Mouse (Mus musculus): ENCODE results near the gene Ctsc. TPM values are rescaled to one million over a fixed set of nuclear protein-coding genes. Genes with fewer than 3 reads are reported as not detected.

Ctsc gene
- polyA plus RNA-seq, 1 experiment: 40.6 TPM

DNA sequence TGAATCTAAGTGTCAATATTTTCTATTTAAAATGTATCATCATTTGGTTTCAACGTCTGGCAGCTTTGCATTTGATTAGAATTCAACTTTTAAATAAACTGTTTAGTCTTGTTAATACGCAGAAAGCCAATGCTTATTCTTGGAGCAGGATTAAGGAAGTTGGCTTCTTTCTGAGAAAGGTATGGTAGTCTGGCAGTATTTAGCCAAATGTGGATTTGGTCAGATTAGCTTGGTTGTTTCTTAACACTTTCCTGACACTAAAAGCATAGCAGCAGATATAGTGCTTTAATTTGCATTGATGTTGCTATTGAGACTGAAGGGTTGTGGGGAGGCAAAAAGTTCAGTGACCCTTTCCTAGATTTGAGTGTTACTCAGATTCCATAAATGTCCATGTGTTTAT is 14.2 kb downstream of the Ctsc start:
- TF ChIP-seq GATA1 (IDR thresholded peaks at IDR 0.05; ENCODE audit: borderline replicate concordance, low read length) (no peak), FLI1 (IDR thresholded peaks at IDR 0.05; ENCODE audit: low read length) (no peak)
- Histone ChIP-seq H3K4me1 (peaks cover 41% of the 10 kb centered on the region; the same call in 1 of the 2 replicates), H3K4me3 (replicated peaks) (no peak overlapping the region), H3K27me3 (replicated peaks) (no peaks in the 10 kb centered on the region), H3K9me3 (no peaks in the 10 kb centered on the region), H3K36me3 (replicated peaks; ENCODE audit: low read length) (peaks cover 48% of the 10 kb centered on the region)

DNA sequence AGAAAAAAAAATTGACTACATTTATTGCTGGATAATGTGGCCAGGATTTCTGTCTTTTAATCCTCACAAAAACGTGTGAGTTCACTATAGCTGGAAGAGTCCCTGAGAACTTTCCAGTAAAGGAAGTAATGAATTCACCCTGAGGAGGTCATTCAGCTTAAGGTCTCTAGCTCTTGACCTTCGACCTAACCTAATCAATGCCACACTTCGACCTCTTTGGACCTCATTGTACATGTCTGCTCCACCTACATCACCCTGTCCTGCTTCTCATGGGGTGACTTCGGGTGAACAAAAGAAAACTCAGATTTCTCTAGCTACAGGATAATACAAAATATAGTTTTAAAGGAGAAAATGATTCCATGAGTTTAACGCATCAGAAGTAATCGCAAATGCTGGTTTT is 16.0 kb downstream of the Ctsc start:
- no peaks in the 10 kb centered on the region for H3K9me3 ChIP-seq
- TF ChIP-seq GATA1 (IDR thresholded peaks at IDR 0.05; ENCODE audit: borderline replicate concordance, low read length): no peak
- TF ChIP-seq FLI1 (IDR thresholded peaks at IDR 0.05; ENCODE audit: low read length): no peak
- peaks cover 45% of the 10 kb centered on the region for H3K36me3 ChIP-seq (replicated peaks; ENCODE audit: low read length)
- peaks cover 42% of the 10 kb centered on the region; the same call in 1 of the 2 replicates for H3K4me1 ChIP-seq
- no peaks in the 10 kb centered on the region for H3K27me3 ChIP-seq (replicated peaks)
- no peak overlapping the region for H3K4me3 ChIP-seq (replicated peaks)

DNA sequence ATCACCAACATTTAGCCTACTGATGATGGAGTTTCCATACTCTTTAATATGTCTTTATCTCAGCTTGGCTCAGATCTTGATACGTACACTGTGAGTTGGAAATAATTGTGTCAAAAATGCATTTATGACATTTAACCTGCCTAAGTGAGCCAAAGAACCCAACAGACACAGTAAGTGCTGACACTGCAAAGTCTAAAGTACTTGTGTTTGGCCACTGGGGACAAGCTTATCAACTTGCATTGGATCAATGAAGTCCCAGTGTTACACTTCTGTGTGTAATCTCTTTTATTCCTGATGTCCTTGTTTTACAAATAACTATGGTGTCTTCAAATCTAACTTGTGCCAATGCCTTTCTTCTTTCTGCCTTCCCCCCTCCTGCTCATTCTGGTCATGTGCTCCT is 18.1 kb downstream of the Ctsc start:
- Histone ChIP-seq H3K27me3 (replicated peaks) (no peaks in the 10 kb centered on the region), H3K4me1 (peaks cover 31% of the 10 kb centered on the region; the same call in 1 of the 2 replicates), H3K4me3 (replicated peaks) (no peak overlapping the region), H3K9me3 (no peaks in the 10 kb centered on the region), H3K36me3 (replicated peaks; ENCODE audit: low read length) (peaks cover 44% of the 10 kb centered on the region)
- TF ChIP-seq GATA1 (IDR thresholded peaks at IDR 0.05; ENCODE audit: borderline replicate concordance, low read length): no peak
- no peak for TF ChIP-seq FLI1 (IDR thresholded peaks at IDR 0.05; ENCODE audit: low read length)

DNA sequence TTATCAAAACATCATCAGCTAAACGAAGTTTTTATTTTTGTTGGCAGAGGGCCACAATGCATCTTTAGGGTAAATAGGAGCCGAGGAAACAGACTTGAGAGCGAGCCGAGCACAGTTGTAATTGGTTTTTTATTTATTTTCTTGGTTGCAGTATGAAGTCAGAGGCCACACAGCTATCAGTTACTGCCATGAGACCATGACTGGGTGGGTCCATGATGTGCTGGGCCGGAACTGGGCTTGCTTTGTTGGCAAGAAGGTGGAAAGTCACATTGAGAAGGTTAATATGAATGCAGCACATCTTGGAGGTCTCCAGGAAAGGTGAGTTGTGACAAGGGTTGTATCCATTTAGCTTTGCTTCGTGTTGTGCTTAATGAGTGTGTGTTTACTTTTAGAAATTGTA is 19.0 kb downstream of the Ctsc start:
- H3K4me1 ChIP-seq: peaks cover 25% of the 10 kb centered on the region; the same call in 1 of the 2 replicates
- peaks cover 52% of the 10 kb centered on the region for H3K36me3 ChIP-seq (replicated peaks; ENCODE audit: low read length)

DNA sequence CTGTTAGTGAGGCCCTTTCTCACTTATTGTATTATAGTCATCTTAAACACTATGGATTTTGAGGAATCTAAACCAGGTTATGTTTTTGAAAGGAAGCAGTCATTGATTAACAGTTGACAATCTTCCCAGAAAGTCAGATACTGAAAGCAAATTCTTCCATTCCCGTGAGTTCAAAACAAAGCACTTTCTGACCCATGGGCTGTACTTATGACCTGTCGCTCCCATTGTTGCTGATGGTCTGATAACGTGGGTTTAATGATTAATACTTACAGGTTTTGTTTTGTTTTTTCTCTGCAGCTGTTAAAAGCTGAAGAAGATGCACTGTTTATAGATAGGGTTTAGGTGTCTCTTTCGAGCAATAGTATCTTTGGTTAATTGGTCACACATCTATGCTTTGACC is 27.9 kb downstream of the Ctsc start:
- peaks cover 82% of the 10 kb centered on the region for H3K36me3 ChIP-seq (replicated peaks; ENCODE audit: low read length)
- no peaks in the 10 kb centered on the region for H3K9me3 ChIP-seq
- H3K27me3 ChIP-seq (replicated peaks): no peaks in the 10 kb centered on the region
- no peak overlapping the region for H3K4me3 ChIP-seq (replicated peaks)
- TF ChIP-seq FLI1 (IDR thresholded peaks at IDR 0.05; ENCODE audit: low read length) (no peak), GATA1 (IDR thresholded peaks at IDR 0.05; ENCODE audit: borderline replicate concordance, low read length) (no peak)
- H3K4me1 ChIP-seq: peaks cover 6% of the 10 kb centered on the region; the same call in 1 of the 2 replicates

More for the DNA sequence above, 19.0 kb downstream of the Ctsc start:
- no peak overlapping the region for H3K4me3 ChIP-seq (replicated peaks)
- TF ChIP-seq GATA1 (IDR thresholded peaks at IDR 0.05; ENCODE audit: borderline replicate concordance, low read length) (no peak), FLI1 (IDR thresholded peaks at IDR 0.05; ENCODE audit: low read length) (no peak)
- no peaks in the 10 kb centered on the region for H3K9me3 ChIP-seq
- H3K27me3 ChIP-seq (replicated peaks): no peaks in the 10 kb centered on the region

DNA sequence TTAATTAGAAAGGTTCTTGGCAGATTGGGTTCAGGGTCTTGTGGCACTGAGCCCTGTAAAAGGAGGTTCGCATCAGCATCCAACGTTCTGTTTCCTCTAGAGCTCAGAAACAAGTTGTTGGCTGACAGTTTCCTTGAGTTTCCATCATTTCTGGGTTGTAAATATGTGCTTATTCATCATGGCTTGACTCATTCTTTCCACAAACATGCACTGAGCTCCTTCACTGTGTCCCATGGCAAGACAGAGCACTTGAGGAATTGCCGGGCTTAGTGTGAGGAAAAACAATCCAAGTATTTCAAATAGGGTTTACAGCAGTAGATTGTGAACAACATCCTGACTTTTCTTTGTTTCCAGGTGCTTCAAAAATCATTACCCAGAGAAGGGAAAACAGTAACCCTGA is 28.8 kb downstream of the Ctsc start:
- no peaks in the 10 kb centered on the region for H3K9me3 ChIP-seq
- no peak for TF ChIP-seq FLI1 (IDR thresholded peaks at IDR 0.05; ENCODE audit: low read length)
- no peak for TF ChIP-seq GATA1 (IDR thresholded peaks at IDR 0.05; ENCODE audit: borderline replicate concordance, low read length)
- H3K36me3 ChIP-seq (replicated peaks; ENCODE audit: low read length): peaks cover 80% of the 10 kb centered on the region
- no peaks in the 10 kb centered on the region for H3K27me3 ChIP-seq (replicated peaks)
- peaks cover 6% of the 10 kb centered on the region; the same call in 1 of the 2 replicates for H3K4me1 ChIP-seq
- H3K4me3 ChIP-seq (replicated peaks): no peak overlapping the region

DNA sequence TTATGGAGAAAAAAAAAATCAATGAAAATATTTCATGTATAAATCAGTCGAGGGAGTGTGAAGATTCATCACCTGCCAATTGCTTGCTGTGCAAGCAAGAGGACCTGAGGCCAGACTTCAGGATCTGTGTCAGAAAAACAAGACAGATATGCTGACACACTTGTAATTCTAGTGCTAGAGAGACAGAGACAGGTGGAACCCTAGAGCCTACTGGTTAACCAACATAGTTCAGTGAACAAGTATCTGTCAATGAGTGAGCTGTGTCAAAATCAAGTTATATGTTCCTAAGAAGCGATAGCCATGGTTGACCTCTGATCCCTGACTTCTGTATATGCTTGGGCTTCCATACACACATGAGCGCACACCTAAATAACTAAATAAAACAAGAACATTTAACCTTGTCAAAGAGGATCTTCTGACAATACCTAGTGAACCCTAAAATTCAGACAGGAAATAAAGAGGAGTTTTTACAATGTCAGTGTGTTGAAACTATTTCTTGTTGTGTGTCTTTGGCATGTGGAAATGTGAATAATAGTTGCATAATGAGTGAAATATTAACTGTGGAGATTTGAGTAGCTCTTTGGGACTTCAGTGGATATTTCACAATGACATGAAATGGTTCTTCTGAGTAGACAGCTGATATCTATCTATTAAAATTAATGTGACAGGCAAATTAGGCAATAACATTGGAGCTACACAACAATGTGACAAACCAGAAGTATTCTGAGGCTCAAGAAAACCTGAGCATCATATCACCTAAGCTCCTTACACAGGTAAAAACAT is 32.7 kb downstream of the Ctsc start:
- H3K4me3 ChIP-seq (replicated peaks): no peak overlapping the region
- TF ChIP-seq FLI1 (IDR thresholded peaks at IDR 0.05; ENCODE audit: low read length): no peak
- peaks cover 6% of the 10 kb centered on the region; the same call in 1 of the 2 replicates for H3K4me1 ChIP-seq
- no peaks in the 10 kb centered on the region for H3K27me3 ChIP-seq (replicated peaks)
- no peaks in the 10 kb centered on the region for H3K9me3 ChIP-seq
- H3K36me3 ChIP-seq (replicated peaks; ENCODE audit: low read length): peaks cover 52% of the 10 kb centered on the region

DNA sequence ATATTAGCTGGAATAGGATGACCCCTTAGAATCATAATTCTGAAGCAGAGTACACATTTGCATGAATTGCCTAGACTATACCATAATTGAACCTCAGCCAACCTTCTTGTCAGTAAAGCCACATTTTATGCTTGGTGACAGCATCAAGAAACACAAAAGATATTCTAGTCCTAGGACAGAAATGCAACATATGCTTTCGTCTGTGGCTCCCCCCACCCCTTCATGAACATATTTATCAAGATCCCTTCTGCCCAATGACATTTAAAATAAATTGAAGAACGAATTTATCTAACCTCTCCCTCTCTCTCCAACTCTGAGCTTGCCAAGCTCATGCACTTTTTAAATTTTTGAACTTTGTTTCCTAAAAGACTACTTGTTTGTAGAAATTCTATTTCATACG is 38.5 kb downstream of the Ctsc start:
- peaks cover 26% of the 10 kb centered on the region for H3K4me1 ChIP-seq
- no peaks in the 10 kb centered on the region for H3K9me3 ChIP-seq
- H3K4me3 ChIP-seq (replicated peaks): no peak overlapping the region
- H3K36me3 ChIP-seq (replicated peaks; ENCODE audit: low read length): peaks cover 7% of the 10 kb centered on the region
- TF ChIP-seq FLI1 (IDR thresholded peaks at IDR 0.05; ENCODE audit: low read length) (no peak), GATA1 (IDR thresholded peaks at IDR 0.05; ENCODE audit: borderline replicate concordance, low read length) (no peak)
- no peaks in the 10 kb centered on the region for H3K27me3 ChIP-seq (replicated peaks)

DNA sequence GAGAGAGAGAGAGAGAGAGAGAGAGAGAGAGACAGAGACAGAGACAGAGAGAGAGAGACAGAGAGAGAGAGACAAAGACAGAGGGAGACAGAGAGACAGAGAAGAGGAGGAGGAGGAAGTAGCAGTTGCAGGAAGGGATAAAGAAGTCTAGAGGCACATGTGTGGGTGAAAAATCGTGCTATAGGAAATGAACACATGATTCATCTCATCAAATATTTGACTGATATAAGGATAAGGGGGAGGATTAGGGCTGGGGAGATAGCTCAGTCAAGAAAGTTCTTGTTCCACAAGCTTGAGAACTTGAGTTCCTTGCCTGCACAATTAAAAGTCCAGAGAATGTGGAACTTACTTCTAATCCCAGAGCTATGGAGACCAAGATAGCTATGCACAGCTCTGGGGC is 40.6 kb downstream of the Ctsc start:
- H3K27me3 ChIP-seq (replicated peaks): no peaks in the 10 kb centered on the region
- no peak overlapping the region for H3K4me3 ChIP-seq (replicated peaks)
- TF ChIP-seq FLI1 (IDR thresholded peaks at IDR 0.05; ENCODE audit: low read length): no peak
- TF ChIP-seq GATA1 (IDR thresholded peaks at IDR 0.05; ENCODE audit: borderline replicate concordance, low read length): no peak
- no peaks in the 10 kb centered on the region for H3K9me3 ChIP-seq
- H3K36me3 ChIP-seq (replicated peaks; ENCODE audit: low read length): peaks cover 2% of the 10 kb centered on the region
- peaks cover 26% of the 10 kb centered on the region for H3K4me1 ChIP-seq

DNA sequence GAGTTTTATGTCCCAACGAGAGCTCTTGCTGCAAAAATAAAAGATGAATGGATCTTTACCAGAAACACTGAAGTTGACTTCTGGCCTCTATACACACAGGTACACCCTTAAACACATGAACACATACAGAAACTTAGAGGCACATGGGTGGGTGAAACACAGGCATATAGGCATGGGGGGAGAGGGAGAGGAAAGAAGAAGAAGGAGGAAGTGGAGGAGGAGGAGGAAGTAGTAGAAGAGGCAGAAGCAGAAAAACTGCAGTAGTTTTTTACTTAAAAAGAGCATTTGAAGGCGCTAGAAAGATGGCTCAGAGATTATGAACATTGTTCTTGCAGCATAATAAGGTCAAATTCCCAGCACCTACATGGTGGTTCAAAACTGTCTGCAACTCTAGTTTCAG is 41.0 kb downstream of the Ctsc start:
- H3K27me3 ChIP-seq (replicated peaks): no peaks in the 10 kb centered on the region
- H3K36me3 ChIP-seq (replicated peaks; ENCODE audit: low read length): peaks cover 2% of the 10 kb centered on the region
- no peak for TF ChIP-seq GATA1 (IDR thresholded peaks at IDR 0.05; ENCODE audit: borderline replicate concordance, low read length)
- TF ChIP-seq FLI1 (IDR thresholded peaks at IDR 0.05; ENCODE audit: low read length): no peak
- H3K4me1 ChIP-seq: peaks cover 26% of the 10 kb centered on the region
- H3K4me3 ChIP-seq (replicated peaks): no peak overlapping the region
- no peaks in the 10 kb centered on the region for H3K9me3 ChIP-seq

All from megakaryocyte, embryonic 14.5 days (primary cell).